Mouse (Mus musculus): ENCODE data around the gene Slc35e3. TPM values are rescaled to one million over a fixed set of nuclear protein-coding genes. Genes with fewer than 3 reads are reported as not detected.
"Not testable (repeated sequence)": the region's sequence is repeated elsewhere in the genome, so short reads cannot be mapped to it uniquely, and the experiment has no call there.

Gene Slc35e3
- polyA plus RNA-seq, 1 experiment, result 12.8 TPM

DNA sequence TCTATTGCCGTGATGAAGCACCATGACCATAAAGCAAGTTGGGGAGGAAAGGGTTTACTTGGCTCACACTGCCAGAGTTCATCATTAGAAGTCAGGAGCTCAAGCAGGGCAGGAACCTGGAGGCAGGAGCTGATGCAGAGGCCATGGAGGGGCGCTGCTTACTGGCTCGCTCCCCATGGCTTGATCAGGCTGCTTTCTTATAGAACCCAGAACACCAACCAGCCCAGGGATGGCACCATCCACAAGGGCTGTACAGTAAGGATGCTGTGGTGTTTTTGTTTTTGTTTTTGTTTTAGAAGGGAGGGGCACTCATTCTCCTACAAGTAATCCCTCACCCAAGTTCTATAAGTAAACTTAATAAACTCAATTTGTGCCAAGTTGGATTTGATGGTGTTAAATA, 29.5 kb downstream of the Slc35e3 start:
- Histone ChIP-seq H3ac (ENCODE audit: control insufficient read depth, insufficient read length, low read depth) (no peak overlapping the region), H3K27me3 (ENCODE audit: control insufficient read depth, insufficient read depth, insufficient read length) (no peaks in the 10 kb centered on the region), H3K79me3 (ENCODE audit: low read depth) (no peaks in the 10 kb centered on the region), H3K79me2 (ENCODE audit: control insufficient read depth, insufficient read depth) (no peaks in the 10 kb centered on the region), H3K4me3 (ENCODE audit: insufficient read depth, poor library complexity, severe bottlenecking) (no peak overlapping the region), H3K36me3 (ENCODE audit: control insufficient read depth, insufficient read depth) (no peaks in the 10 kb centered on the region)
- no peak for TF ChIP-seq MYOG (IDR thresholded peaks at IDR 0.05; ENCODE audit: control insufficient read depth, extremely low read depth, insufficient read length)
- no peak for TF ChIP-seq FOSL1 (IDR thresholded peaks at IDR 0.05; ENCODE audit: insufficient read depth, low read length, poor library complexity, severe bottlenecking)
- TF ChIP-seq CTCF (IDR thresholded peaks at IDR 0.05; ENCODE audit: control insufficient read depth, insufficient read depth, insufficient read length), result no peak
- no peak for TF ChIP-seq CEBPB (IDR thresholded peaks at IDR 0.05; ENCODE audit: low read depth)
- TF ChIP-seq MAX (IDR thresholded peaks at IDR 0.05), result no peak
- TF ChIP-seq USF1 (IDR thresholded peaks at IDR 0.05; ENCODE audit: low read depth), result no peak
- TF ChIP-seq MYOD1 (IDR thresholded peaks at IDR 0.05; ENCODE audit: control insufficient read depth, insufficient read length, low read depth), result no peak

GRCm38 (mm10) chr10:117715654-117716053, 30.5 kb downstream of the Slc35e3 start:
- not testable (repeated sequence) for H3K79me3 ChIP-seq (ENCODE audit: low read depth); H3ac ChIP-seq (ENCODE audit: control insufficient read depth, insufficient read length, low read depth); H3K36me3 ChIP-seq (ENCODE audit: control insufficient read depth, insufficient read depth); H3K79me2 ChIP-seq (ENCODE audit: control insufficient read depth, insufficient read depth); H3K4me3 ChIP-seq (ENCODE audit: insufficient read depth, poor library complexity, severe bottlenecking); H3K27me3 ChIP-seq (ENCODE audit: control insufficient read depth, insufficient read depth, insufficient read length)

- Histone ChIP-seq H3K79me3 (ENCODE audit: low read depth) (no peaks in the 10 kb centered on the region), H3K4me3 (ENCODE audit: insufficient read depth, poor library complexity, severe bottlenecking) (no peak overlapping the region), H3K27me3 (ENCODE audit: control insufficient read depth, insufficient read depth, insufficient read length) (no peaks in the 10 kb centered on the region), H3ac (ENCODE audit: control insufficient read depth, insufficient read length, low read depth) (no peak overlapping the region), H3K79me2 (ENCODE audit: control insufficient read depth, insufficient read depth) (peaks cover 11% of the 10 kb centered on the region), H3K36me3 (ENCODE audit: control insufficient read depth, insufficient read depth) (no peaks in the 10 kb centered on the region)
- no peak for TF ChIP-seq MYOD1 (IDR thresholded peaks at IDR 0.05; ENCODE audit: control insufficient read depth, insufficient read length, low read depth)
- peak; percentile 27 for TF ChIP-seq USF1 (IDR thresholded peaks at IDR 0.05; ENCODE audit: low read depth)
Observed at GRCm38 (mm10) chr10:117714928-117715500, 31.2 kb downstream of the Slc35e3 start.

- Histone ChIP-seq H3K79me3 (ENCODE audit: low read depth) (peaks cover 9% of the 10 kb centered on the region), H3K4me3 (ENCODE audit: insufficient read depth, poor library complexity, severe bottlenecking) (no peak overlapping the region), H3ac (ENCODE audit: control insufficient read depth, insufficient read length, low read depth) (no peak overlapping the region), H3K36me3 (ENCODE audit: control insufficient read depth, insufficient read depth) (peaks cover 5% of the 10 kb centered on the region), H3K27me3 (ENCODE audit: control insufficient read depth, insufficient read depth, insufficient read length) (no peaks in the 10 kb centered on the region), H3K79me2 (ENCODE audit: control insufficient read depth, insufficient read depth) (peaks cover 20% of the 10 kb centered on the region)
- TF ChIP-seq MYOG (IDR thresholded peaks at IDR 0.05; ENCODE audit: control insufficient read depth, extremely low read depth, insufficient read length), result no peak
- no peak for TF ChIP-seq MAX (IDR thresholded peaks at IDR 0.05)
- no peak for TF ChIP-seq FOSL1 (IDR thresholded peaks at IDR 0.05; ENCODE audit: insufficient read depth, low read length, poor library complexity, severe bottlenecking)
- no peak for TF ChIP-seq CTCF (IDR thresholded peaks at IDR 0.05; ENCODE audit: control insufficient read depth, insufficient read depth, insufficient read length)
- TF ChIP-seq MYOD1 (IDR thresholded peaks at IDR 0.05; ENCODE audit: control insufficient read depth, insufficient read length, low read depth), result no peak
- no peak for TF ChIP-seq USF1 (IDR thresholded peaks at IDR 0.05; ENCODE audit: low read depth)
- TF ChIP-seq CEBPB (IDR thresholded peaks at IDR 0.05; ENCODE audit: low read depth), result no peak
Observed at GRCm38 (mm10) chr10:117714048-117714545, 32.1 kb downstream of the Slc35e3 start.

GRCm38 (mm10) chr10:117713466-117713865, 32.7 kb downstream of the Slc35e3 start:
- Histone ChIP-seq H3K4me3 (ENCODE audit: insufficient read depth, poor library complexity, severe bottlenecking) (no peak overlapping the region), H3K79me3 (ENCODE audit: low read depth) (peaks cover 15% of the 10 kb centered on the region), H3K79me2 (ENCODE audit: control insufficient read depth, insufficient read depth) (peaks cover 26% of the 10 kb centered on the region), H3K36me3 (ENCODE audit: control insufficient read depth, insufficient read depth) (peaks cover 11% of the 10 kb centered on the region), H3ac (ENCODE audit: control insufficient read depth, insufficient read length, low read depth) (no peak overlapping the region), H3K27me3 (ENCODE audit: control insufficient read depth, insufficient read depth, insufficient read length) (no peaks in the 10 kb centered on the region)
- TF ChIP-seq MYOG (IDR thresholded peaks at IDR 0.05; ENCODE audit: control insufficient read depth, extremely low read depth, insufficient read length) (no peak), CEBPB (IDR thresholded peaks at IDR 0.05; ENCODE audit: low read depth) (no peak), MAX (IDR thresholded peaks at IDR 0.05) (no peak), FOSL1 (IDR thresholded peaks at IDR 0.05; ENCODE audit: insufficient read depth, low read length, poor library complexity, severe bottlenecking) (no peak), CTCF (IDR thresholded peaks at IDR 0.05; ENCODE audit: control insufficient read depth, insufficient read depth, insufficient read length) (no peak), USF1 (IDR thresholded peaks at IDR 0.05; ENCODE audit: low read depth) (no peak)

DNA sequence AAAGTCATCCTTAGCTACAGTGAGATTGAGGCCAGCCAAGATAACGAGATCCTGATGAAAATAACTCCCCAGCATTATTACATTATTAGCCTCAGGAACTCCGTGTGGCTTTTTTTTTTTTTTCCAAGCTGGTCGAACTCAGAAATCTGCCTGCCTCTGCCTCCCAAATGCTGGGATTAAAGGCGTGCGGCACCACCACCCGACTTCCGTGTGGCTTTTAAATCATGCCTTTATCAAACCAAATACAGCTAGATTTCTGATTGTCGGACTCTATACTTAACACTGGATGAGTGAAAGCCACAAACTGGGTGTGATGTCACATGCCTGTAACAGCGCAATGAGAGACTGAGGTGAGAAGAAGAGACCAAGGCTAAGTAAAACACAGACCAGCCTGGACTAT, 33.3 kb downstream of the Slc35e3 start:
- Histone ChIP-seq H3K79me2 (ENCODE audit: control insufficient read depth, insufficient read depth) (peaks cover 32% of the 10 kb centered on the region), H3K4me3 (ENCODE audit: insufficient read depth, poor library complexity, severe bottlenecking) (no peak overlapping the region), H3K36me3 (ENCODE audit: control insufficient read depth, insufficient read depth) (peaks cover 17% of the 10 kb centered on the region), H3K27me3 (ENCODE audit: control insufficient read depth, insufficient read depth, insufficient read length) (no peaks in the 10 kb centered on the region), H3K79me3 (ENCODE audit: low read depth) (peaks cover 21% of the 10 kb centered on the region), H3ac (ENCODE audit: control insufficient read depth, insufficient read length, low read depth) (no peak overlapping the region)
- no peak for TF ChIP-seq CEBPB (IDR thresholded peaks at IDR 0.05; ENCODE audit: low read depth)
- TF ChIP-seq MYOD1 (IDR thresholded peaks at IDR 0.05; ENCODE audit: control insufficient read depth, insufficient read length, low read depth), result no peak
- TF ChIP-seq MYOG (IDR thresholded peaks at IDR 0.05; ENCODE audit: control insufficient read depth, extremely low read depth, insufficient read length), result no peak
- TF ChIP-seq USF1 (IDR thresholded peaks at IDR 0.05; ENCODE audit: low read depth), result no peak
- TF ChIP-seq MAX (IDR thresholded peaks at IDR 0.05), result no peak
- TF ChIP-seq CTCF (IDR thresholded peaks at IDR 0.05; ENCODE audit: control insufficient read depth, insufficient read depth, insufficient read length), result no peak
- no peak for TF ChIP-seq FOSL1 (IDR thresholded peaks at IDR 0.05; ENCODE audit: insufficient read depth, low read length, poor library complexity, severe bottlenecking)
